Mouse (Mus musculus) limb, embryonic 10.5 days (tissue): ENCODE measurements around the gene Gtf2h1. TPM values are rescaled to one million over a fixed set of nuclear protein-coding genes. Genes with fewer than 3 reads are reported as not detected.

Experiments
- DNase-seq: peaks from one replicate; pipeline ENCODE4 v3.0.0-alpha.2; 2017; ENCODE audit warnings: low spot score
- H3K27ac ChIP-seq: fragments of 300-500 bp; sonication (generic); 2 replicates; pipeline ENCODE4 v1.5.1; 2016; ENCODE audit warnings: mild to moderate bottlenecking
- H3K27me3 ChIP-seq: fragments of 300-500 bp; sonication (generic); 2 replicates; pipeline ENCODE4 v1.6.1; 2016; ENCODE audit warnings: low read depth, mild to moderate bottlenecking; ENCODE audit not compliant: poor library complexity, severe bottlenecking
- H3K36me3 ChIP-seq: fragments of 300-500 bp; sonication (generic); 2 replicates; pipeline ENCODE4 v1.6.1; 2016; ENCODE audit warnings: mild to moderate bottlenecking, moderate library complexity
- H3K4me1 ChIP-seq: fragments of 300-500 bp; sonication (generic); 2 replicates; pipeline ENCODE4 v1.6.1; 2016
- H3K4me3 ChIP-seq: fragments of 300-500 bp; sonication (generic); 2 replicates; pipeline ENCODE4 v1.5.1; 2016; ENCODE audit warnings: mild to moderate bottlenecking, moderate library complexity
- H3K9me3 ChIP-seq: fragments of 300-500 bp; sonication (generic); replicated peaks from 2 replicates; pipeline ENCODE4 v1.6.1; 2016; ENCODE audit warnings: mild to moderate bottlenecking
- WGBS: fragments of 180-500 bp; shearing (Covaris S2); methylation state at CpG from one replicate; pipeline ENCODE4 v1.1.7; 2016; 5-methylcytosine and 5-hydroxymethylcytosine counted together
- polyA plus RNA-seq: library from polyadenylated mRNA; unstranded; fragments of >200 nt; fragmentation: Nextera tagmentation; extraction: Ambion mirVana; gene quantifications from 2 replicates; pipeline ENCODE4 v1.2.1, GENCODE M21; 2016

Gene Gtf2h1
- polyA plus RNA-seq, 1 experiment from 2014 or later: 50.2 TPM

DNA sequence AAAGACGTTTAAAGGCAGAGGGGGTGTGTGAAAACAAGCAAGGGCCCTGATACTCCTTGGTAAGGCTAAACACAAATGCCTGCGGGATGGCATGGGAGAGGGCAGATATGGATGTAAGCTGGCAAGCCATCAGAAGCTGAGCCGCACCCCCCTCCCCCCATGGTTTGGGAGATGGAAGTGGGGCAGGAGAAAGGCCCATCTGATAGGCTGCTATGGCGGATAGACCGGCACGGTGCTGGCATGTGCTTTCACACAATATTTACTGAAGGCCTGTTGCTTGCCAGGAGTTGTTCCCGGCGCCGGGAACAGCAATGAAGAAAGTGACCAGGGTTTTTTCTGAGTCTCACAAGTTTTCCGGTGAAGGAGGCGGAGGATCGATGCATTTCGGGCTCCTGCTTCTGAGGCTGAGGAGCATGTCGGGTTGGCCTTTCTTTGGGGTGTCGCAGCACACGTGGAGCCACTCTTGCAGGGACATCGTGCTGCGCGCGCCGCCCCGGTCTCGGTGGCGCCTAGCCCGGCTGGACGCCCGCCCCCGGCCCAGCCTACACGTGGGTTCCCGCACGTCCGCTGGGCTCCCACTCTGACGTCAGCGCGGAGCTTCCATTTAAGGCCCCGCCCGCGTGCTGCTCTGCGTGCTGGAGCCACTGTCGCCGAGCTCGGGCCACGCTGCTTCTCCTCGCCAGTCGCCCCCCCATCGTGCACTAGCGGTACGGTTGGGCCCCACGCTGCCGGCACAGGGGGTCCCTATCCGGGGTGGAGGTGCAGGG is 49.5 kb downstream of the Gtf2h1 start:
- 1% methylated on average over 51 of the region's 51 CpGs for WGBS
- peak; percentile 97 for DNase-seq

DNA sequence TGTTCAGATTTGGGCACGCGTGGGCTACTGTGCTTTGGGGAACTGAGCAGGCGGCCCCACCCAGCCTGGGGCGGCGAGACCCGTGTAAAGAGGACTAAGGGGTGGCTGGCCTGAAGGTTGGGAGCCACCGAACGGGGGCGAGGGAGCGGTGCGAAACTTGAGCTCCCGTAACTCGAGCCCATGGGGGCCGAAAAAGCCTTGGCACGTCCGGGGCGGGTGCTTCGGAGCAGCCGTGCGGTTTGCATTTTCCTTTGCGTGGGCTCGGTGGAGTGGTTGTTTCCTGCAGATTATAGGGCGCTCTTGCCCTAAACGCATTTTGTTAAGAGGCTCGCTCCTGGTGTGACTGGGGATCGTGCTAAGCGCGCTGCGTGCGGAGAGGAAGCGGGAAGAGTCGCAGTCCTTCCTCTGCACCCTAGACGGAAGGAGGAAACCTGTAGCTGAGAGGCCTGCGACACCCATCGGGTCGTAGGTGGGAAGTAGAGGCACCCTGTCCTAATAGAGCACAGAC is 50.1 kb downstream of the Gtf2h1 start:
- Histone ChIP-seq H3K27ac (peak overlapping the region; percentile 98), H3K9me3 (no peaks in the 10 kb centered on the region), H3K36me3 (peaks cover 40% of the 10 kb centered on the region), H3K4me1 (peaks cover 17% of the 10 kb centered on the region), H3K27me3 (peaks cover 21% of the 10 kb centered on the region), H3K4me3 (peak overlapping the region; percentile 92)
- no peak for DNase-seq
- WGBS: under 1% methylated on average over 36 of the region's 36 CpGs

More for the DNA sequence above, 49.5 kb downstream of the Gtf2h1 start:
- Histone ChIP-seq H3K9me3 (no peaks in the 10 kb centered on the region), H3K27ac (peak overlapping the region; percentile 98), H3K36me3 (peaks cover 34% of the 10 kb centered on the region), H3K4me3 (peak overlapping the region; percentile 92), H3K27me3 (peaks cover 27% of the 10 kb centered on the region), H3K4me1 (peaks cover 17% of the 10 kb centered on the region)

DNA sequence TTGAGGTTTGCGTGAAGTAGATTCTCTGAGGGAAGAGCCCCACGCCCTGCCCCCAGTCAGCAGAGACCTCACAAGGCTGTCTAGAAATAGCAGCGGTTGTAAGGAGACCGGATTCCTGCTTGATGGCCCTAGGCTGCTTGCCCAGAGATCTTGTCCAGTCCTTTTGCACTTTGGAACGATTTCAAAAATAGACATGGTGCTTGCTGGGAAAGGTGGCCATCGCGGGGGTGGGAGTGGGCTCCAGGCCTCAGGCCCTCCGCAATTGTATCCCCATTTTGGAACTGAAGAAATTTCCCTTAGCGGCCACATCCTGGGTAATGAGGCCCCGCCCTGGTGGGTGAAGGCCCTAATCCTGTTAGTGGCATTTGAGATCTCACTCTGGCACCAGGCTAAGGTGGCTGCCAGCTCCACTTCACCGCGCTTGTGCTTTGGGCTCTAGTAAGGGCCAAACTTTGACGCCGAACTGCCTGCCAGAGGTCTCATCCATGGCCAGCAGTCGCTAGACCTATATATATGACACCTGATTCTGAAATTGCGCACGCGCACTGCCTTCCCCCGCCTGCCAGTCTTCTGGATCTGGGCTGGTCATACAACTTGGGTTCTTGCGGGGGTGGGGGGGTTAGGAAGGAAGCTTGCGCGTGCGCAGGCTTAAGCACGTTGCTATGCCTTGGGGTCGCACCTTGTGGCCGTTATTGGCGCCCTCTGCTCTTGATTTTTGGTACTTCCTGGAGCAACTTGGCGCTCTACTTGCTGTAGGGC is 50.8 kb downstream of the Gtf2h1 start:
- Histone ChIP-seq H3K4me1 (peaks cover 17% of the 10 kb centered on the region), H3K27ac (peak overlapping the region; percentile 98), H3K4me3 (peak overlapping the region; percentile 92), H3K27me3 (peaks cover 15% of the 10 kb centered on the region), H3K9me3 (no peaks in the 10 kb centered on the region), H3K36me3 (peaks cover 46% of the 10 kb centered on the region)
- WGBS: 2% methylated on average over 28 of the region's 28 CpGs
- peak; percentile 85 for DNase-seq

DNA sequence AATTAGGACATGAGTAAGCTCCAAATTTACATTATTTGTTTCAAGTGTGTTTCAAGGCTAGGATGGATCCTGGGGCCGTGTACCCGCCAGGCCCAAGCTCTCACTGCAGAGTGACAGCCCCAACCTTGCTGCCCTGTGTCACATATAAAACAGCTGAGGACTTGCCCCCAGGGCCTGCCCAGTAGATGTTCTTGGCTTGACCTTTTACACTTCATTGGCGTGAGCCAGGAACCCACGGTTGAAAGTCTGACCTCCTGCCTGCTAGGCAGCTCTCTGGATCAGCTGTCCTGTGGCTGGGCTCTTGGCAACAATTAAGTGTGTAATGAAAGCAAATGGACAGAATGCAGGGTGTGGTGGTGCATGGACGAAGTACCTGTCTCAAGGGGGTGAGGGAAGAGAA is 53.4 kb downstream of the Gtf2h1 start:
- Histone ChIP-seq H3K27ac (no peak overlapping the region), H3K36me3 (peaks cover 73% of the 10 kb centered on the region), H3K27me3 (no peaks in the 10 kb centered on the region), H3K4me3 (no peak overlapping the region), H3K9me3 (no peaks in the 10 kb centered on the region), H3K4me1 (peaks cover 17% of the 10 kb centered on the region)
- DNase-seq: no peak
- WGBS: 83% methylated on average over 5 of the region's 5 CpGs

DNA sequence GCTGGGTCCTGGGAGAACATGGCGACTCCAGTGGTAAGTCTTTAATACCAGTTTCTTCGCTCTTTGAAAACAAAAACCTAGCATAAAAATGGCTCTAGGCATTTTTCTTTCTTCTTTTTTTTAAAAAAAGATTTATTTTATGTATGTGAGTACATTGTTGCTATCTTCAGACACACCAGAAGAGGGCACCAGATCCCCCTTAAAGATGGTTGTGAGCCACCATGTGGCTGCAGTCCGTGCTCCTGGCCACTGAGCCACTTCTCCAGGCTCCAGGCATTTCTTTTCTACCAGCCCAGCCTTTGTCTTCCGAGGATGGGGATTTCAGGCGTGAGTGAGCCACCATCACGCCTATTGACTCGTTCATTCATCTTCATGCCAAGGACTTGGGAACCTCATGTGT is 55.1 kb downstream of the Gtf2h1 start:
- peaks cover 90% of the 10 kb centered on the region for H3K36me3 ChIP-seq
- no peaks in the 10 kb centered on the region for H3K27me3 ChIP-seq
- no peaks in the 10 kb centered on the region for H3K9me3 ChIP-seq
- 86% methylated on average over 7 of the region's 7 CpGs for WGBS
- no peak for DNase-seq
- no peak overlapping the region for H3K4me3 ChIP-seq
- no peak overlapping the region for H3K27ac ChIP-seq
- H3K4me1 ChIP-seq: peaks cover 9% of the 10 kb centered on the region

DNA sequence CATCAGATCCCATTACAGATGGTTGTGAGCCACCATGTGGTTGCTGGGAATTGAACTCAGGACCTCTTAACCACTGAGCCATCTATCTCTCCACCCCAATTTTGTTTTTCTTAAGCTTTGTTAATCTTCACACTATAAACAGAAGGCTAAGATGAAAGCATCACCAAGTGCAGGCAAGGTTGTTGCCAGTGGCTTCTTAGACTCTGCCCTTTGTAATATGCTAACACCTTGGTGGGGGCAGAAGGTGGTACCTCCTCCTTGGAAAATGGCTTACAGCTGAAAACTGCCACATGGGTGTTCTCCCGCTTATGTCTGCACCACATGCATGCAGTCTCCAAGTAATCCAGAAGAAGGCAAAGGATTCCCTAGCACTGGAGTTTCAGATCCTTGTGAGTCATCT is 56.8 kb downstream of the Gtf2h1 start:
- Histone ChIP-seq H3K27ac (no peak overlapping the region), H3K9me3 (no peaks in the 10 kb centered on the region), H3K4me3 (no peak overlapping the region), H3K27me3 (no peaks in the 10 kb centered on the region), H3K4me1 (no peaks in the 10 kb centered on the region), H3K36me3 (peaks cover 91% of the 10 kb centered on the region)
- DNase-seq: no peak
- 95% methylated on average over 1 of the region's 1 CpGs for WGBS

DNA sequence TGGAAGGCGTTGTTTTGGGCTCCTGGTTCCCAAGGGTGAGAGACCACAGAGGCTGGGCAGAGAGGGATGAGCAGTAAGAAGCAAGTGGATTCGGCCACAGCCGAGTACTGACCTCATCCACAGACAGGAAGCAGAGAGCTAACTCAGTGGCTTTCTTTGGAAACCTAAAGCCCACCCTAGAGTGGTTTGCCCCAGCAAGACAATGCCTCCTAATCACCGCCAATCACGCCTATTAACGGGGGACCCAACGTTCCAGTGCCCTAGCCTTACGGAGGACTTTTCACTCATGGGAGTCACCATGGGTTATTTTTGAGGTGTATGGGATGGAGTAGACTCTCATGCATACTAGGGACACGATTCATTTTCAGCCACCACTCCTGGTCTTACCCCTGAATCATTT is 57.5 kb downstream of the Gtf2h1 start:
- Histone ChIP-seq H3K4me3 (no peak overlapping the region), H3K27me3 (no peaks in the 10 kb centered on the region), H3K9me3 (no peaks in the 10 kb centered on the region), H3K36me3 (peaks cover 84% of the 10 kb centered on the region), H3K4me1 (no peaks in the 10 kb centered on the region), H3K27ac (no peak overlapping the region)
- DNase-seq: no peak
- 87% methylated on average over 9 of the region's 9 CpGs for WGBS

DNA sequence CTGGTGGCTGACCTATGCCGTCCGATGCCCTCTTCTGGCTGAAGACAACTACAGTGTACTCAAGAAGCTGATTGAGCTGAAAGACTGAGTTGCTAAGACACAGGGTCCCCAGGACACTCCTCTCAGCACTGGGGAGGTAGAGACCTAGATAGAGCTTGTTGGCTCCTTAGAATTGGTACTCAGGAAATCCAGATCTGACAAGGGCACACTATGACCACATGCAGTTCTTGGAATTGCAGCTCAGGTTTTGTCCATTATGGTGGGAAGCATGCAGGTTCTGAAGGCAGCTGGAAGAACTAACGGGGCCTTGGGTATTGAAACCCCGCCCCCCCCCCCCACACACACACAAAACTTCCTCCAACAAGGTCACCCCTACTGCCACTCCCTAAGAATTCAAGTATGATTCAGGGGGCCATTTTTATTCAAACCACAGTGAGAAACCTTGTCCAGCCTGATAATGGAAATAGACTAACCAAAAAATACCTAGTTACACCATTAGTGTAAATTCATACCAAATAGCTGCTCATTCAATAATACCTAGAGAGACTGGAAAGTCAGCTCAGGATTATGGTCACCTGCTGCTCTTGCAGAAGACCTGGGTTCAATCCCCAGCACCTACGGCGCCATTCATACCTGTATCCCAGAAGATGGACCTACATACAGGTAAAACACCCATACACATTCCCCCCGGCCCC is 60.1 kb downstream of the Gtf2h1 start:
- no peak overlapping the region for H3K27ac ChIP-seq
- H3K4me1 ChIP-seq: no peaks in the 10 kb centered on the region
- H3K4me3 ChIP-seq: no peak overlapping the region
- no peak for DNase-seq
- H3K36me3 ChIP-seq: peaks cover 57% of the 10 kb centered on the region
- 69% methylated on average over 7 of the region's 7 CpGs for WGBS
- no peaks in the 10 kb centered on the region for H3K27me3 ChIP-seq
- H3K9me3 ChIP-seq: no peaks in the 10 kb centered on the region

DNA sequence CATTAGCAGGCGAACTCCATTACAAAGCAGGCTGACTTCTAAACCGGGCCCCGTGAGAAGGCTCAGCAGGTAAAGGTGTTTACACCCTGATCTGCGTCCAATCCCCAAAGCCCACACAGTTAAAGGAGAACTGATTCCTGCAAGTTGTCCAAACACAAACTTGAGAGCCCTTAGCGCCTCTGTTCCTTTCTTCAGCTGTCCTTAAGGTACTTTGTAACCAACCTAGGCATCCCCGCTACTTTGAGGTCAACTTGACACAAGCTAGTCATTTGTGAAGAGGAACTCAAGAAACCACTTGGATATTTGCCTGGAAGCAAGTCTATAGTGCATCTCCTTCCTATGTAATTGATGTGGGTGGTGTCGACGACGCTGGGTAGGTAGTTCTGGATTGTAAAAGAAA is 61.5 kb downstream of the Gtf2h1 start:
- H3K4me1 ChIP-seq: no peaks in the 10 kb centered on the region
- no peak overlapping the region for H3K4me3 ChIP-seq
- no peaks in the 10 kb centered on the region for H3K27me3 ChIP-seq
- DNase-seq: no peak
- WGBS: 74% methylated on average over 9 of the region's 9 CpGs
- peaks cover 43% of the 10 kb centered on the region for H3K36me3 ChIP-seq
- no peaks in the 10 kb centered on the region for H3K9me3 ChIP-seq
- H3K27ac ChIP-seq: no peak overlapping the region

DNA sequence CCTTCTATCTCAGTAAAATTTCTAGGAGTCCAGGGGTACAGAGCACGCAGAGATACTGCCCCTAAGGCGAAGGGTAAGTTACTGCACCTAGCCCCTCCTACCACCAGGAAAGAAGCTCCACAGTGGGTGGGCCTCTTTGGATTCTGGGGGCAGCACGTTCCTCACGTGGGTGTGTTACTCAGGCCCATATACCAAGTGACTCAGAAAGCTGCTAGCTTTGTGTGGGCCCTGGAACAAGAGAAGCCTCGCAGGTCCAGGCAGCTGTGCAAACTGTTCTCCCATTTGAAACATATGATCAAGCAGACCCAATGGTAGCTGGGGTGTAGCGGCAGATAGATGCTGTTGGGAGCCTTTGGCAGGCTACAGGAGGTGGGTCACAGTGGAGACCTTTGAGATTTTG is 63.1 kb downstream of the Gtf2h1 start:
- Histone ChIP-seq H3K4me1 (no peaks in the 10 kb centered on the region), H3K4me3 (no peak overlapping the region), H3K27me3 (no peaks in the 10 kb centered on the region), H3K9me3 (no peaks in the 10 kb centered on the region), H3K27ac (no peak overlapping the region), H3K36me3 (peaks cover 27% of the 10 kb centered on the region)
- 58% methylated on average over 6 of the region's 6 CpGs for WGBS
- no peak for DNase-seq

DNA sequence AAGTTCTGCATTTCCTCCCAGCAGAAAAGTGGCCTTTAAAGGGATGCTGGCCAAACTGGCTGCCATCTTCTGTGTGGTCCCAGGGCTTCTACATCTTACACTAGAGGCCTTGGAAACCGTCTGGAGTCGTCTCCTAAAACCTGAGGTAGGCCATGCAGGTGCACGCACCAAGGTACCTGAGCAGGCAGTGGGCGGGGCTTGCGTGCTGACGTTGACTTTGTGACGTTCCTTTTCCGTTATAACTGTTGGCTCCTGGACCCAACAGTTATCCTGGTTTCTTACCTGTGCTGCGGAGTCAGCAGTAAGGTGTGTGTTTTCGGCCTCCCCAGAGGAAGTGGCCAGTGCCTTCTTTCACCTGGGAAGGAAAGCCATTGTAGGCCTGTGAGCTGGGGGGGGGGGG is 65.1 kb downstream of the Gtf2h1 start, which contains the start of gene Ldhc:
Gene Ldhc, plus strand, starts transcription at position 208 of the 400 bp plus-strand sequence.
- Histone ChIP-seq H3K4me1 (no peaks in the 10 kb centered on the region), H3K27me3 (no peaks in the 10 kb centered on the region), H3K9me3 (no peaks in the 10 kb centered on the region), H3K36me3 (peaks cover 7% of the 10 kb centered on the region), H3K27ac (no peak within 1 kb of the TSS), H3K4me3 (no peak within 1 kb of the TSS)
- DNase-seq: no peak
- 46% methylated on average over 10 of the region's 10 CpGs for WGBS

DNA sequence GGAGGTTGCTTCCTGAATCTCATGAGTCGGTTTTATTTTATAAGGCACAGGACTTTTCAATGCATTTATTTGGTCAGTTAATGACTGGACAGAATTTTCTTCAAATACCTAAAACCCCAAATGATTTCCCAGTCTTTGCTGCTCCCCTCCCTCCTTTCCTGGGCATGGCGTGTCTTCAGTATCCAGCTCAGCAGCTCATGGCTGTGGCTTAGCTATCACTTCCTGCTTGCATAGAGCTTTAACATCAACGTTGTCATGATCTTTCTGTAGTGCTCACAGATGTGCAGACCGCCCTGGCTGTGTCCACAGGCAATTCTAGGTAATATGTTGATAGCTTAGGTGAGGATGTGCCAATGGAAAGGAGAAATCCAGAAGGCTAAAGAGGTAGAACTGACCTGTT is 76.1 kb downstream of the Gtf2h1 start:
- DNase-seq: no peak
- Histone ChIP-seq H3K4me1 (no peaks in the 10 kb centered on the region), H3K36me3 (no peaks in the 10 kb centered on the region), H3K9me3 (no peaks in the 10 kb centered on the region), H3K4me3 (no peak overlapping the region), H3K27ac (no peak overlapping the region), H3K27me3 (no peaks in the 10 kb centered on the region)
- 84% methylated on average over 4 of the region's 4 CpGs for WGBS
